Mouse (Mus musculus) kidney, adult 2 months (tissue): ENCODE measurements around the gene Rnf222. TPM values are rescaled to one million over a fixed set of nuclear protein-coding genes. Genes with fewer than 3 reads are reported as not detected.
"Not testable (repeated sequence)": the region's sequence is repeated elsewhere in the genome, so short reads cannot be mapped to it uniquely, and the experiment has no call there.

ENCODE experiments used
- DNase-seq: peaks from one replicate; pipeline ENCODE4 v3.0.0; 2021
- H3K27ac ChIP-seq: fragments of 200-500 bp; 2 replicates; pipeline ENCODE4 v1.5.1; 2012; ENCODE audit warnings: low read depth, low read length, control low read depth, inconsistent platforms; ENCODE audit not compliant: insufficient read depth
- H3K27me3 ChIP-seq: fragments of 200-500 bp; replicated peaks from 2 replicates; pipeline ENCODE4 v1.6.1; 2012; ENCODE audit warnings: mild to moderate bottlenecking, moderate library complexity, low read length, inconsistent platforms; ENCODE audit not compliant: control insufficient read depth, insufficient read depth
- H3K36me3 ChIP-seq: fragments of 200-500 bp; 2 replicates; pipeline ENCODE4 v1.6.1; 2012; ENCODE audit warnings: mild to moderate bottlenecking, moderate library complexity, low read length, inconsistent platforms; ENCODE audit not compliant: control insufficient read depth, insufficient read depth
- H3K4me1 ChIP-seq: fragments of 200-500 bp; 2 replicates; pipeline ENCODE4 v1.6.1; 2011; ENCODE audit warnings: low read length; ENCODE audit not compliant: control insufficient read depth, insufficient read depth
- H3K4me3 ChIP-seq: fragments of 200-500 bp; 2 replicates; pipeline ENCODE4 v1.5.1; 2011; ENCODE audit warnings: mild to moderate bottlenecking, low read depth, low read length, control low read depth; ENCODE audit not compliant: insufficient read depth
- CTCF ChIP-seq: fragments of 200-500 bp; conservative IDR thresholded peaks from 2 replicates; pipeline ENCODE4 v1.5.1; 2011; ENCODE audit warnings: low read depth, mild to moderate bottlenecking, control low read depth, low read length, moderate library complexity, mixed read lengths; ENCODE audit not compliant: insufficient read depth, insufficient read length
- POLR2A ChIP-seq: fragments of 200-500 bp; IDR thresholded peaks from one replicate; pipeline ENCODE4 v1.6.1; 2011; ENCODE audit warnings: low read depth, low read length, control low read depth
- WGBS: fragments of 180-500 bp; shearing (Covaris S2); methylation state at CpG from one replicate; pipeline ENCODE4 v1.1.7; 2018; 5-methylcytosine and 5-hydroxymethylcytosine counted together
- polyA plus RNA-seq: library from polyadenylated mRNA; depleted of rRNA; stranded (reverse); fragments of >200 nt; gene quantifications from 2 replicates; pipeline ENCODE4 v1.2.3, GENCODE M21; 2012; rRNA removed

The Rnf222 gene
- polyA plus RNA-seq, 1 experiment = 0.13 TPM

DNA sequence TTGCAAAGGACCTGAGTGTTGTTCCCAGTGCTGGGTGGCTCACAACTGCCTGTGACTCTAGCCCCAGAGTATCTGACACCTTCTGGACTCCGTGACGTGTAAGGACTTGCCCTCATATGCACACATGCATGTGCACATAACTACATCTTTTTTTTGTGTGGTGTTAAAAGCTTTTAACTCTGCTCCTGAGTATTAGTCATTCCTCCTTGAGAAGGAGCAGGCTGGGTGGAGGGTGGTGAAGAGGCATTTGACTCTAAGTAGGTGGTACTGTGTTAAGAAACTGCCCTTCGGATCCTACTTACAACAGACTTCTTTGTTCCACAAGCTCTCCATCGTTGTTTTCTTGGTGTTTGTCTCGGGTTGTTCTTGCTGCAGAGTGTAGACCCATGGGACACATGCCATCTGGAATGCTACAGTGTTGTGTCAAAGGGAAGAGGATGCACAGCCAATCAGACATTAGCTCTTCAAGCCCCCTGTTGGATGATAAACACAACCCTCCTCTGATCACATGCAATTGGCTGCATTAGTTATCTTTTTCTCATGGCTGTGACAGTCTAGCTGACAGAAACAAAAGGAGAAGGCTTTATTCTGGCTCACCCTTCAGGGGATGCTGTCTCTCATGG lies 45.6 kb downstream of the Rnf222 start:
- Histone ChIP-seq H3K36me3 (no peaks in the 10 kb centered on the region), H3K4me1 (no peaks in the 10 kb centered on the region; the same call in 1 of the 2 replicates), H3K27me3 (no peaks in the 10 kb centered on the region), H3K27ac (no peak overlapping the region), H3K4me3 (no peak overlapping the region)
- TF ChIP-seq POLR2A (no peak), CTCF (no peak)
- DNase-seq = no peak
- WGBS = 76% methylated on average over 5 of the region's 5 CpGs

DNA sequence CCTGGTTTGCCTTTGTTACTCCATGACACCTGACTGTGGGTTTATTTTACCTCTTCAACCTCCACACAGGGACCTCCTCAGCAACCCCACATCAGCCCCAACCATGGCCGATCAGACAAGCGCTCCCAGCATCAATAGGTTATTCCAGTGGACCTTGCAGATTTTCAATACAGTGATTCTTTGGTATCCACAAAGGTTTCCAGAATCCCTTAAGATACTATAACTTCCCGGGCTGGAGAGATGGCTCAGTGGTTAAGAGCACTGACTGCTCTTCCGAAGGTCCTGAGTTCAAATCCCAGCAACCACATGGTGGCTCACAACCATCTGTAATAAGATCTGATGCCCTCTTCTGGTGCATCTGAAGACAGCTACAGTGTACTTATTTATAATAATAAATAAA lies 48.6 kb downstream of the Rnf222 start:
- H3K4me1 ChIP-seq, H3K27ac ChIP-seq, DNase-seq, H3K36me3 ChIP-seq, H3K27me3 ChIP-seq, H3K4me3 ChIP-seq: not testable (repeated sequence)
- WGBS = 95% methylated on average over 4 of the region's 4 CpGs

DNA sequence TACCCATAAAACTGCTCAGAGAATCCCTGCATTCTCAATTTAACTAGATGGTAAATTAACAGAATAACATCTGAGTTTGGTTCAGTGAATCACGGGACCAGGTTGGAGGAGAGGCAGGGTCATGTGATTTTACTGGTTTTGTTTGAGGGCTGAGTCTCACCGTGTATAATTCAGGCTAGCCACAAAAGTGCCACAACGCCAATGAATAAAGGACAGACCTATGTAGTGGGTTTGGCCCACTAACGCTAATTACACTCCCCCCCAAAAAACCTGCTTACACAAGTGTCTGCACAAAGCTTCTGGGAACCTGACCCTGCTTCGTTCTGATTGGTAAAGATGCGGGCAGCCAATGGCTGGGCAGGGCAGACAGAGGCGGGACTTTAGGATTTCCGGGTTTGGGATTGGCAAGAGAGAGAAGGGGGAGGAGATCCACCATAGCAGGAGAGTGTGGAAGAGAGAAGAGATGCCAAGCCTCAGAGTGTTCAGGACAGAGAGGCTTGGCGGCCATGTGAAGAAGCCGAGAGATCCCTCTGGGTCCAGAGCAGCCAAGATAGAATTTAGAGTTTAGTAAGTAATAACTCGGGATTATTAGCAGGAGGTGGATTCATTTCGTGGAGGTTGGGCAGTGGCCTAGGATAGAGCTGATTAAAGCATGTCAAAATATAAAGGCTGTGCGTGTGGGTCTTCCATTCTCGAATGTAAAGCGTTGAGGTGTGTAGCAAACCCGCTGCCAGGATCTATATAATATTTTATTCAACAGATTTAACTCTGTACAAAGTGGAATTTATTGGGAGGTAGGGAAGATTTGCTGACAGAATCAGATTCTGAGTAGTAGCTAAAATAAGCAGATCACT lies 51.3 kb downstream of the Rnf222 start:
- Histone ChIP-seq H3K36me3 (no peaks in the 10 kb centered on the region), H3K27ac (peak overlapping the region; percentile 97), H3K27me3 (no peaks in the 10 kb centered on the region), H3K4me3 (peak overlapping the region; percentile 50), H3K4me1 (peaks cover 13% of the 10 kb centered on the region)
- TF ChIP-seq POLR2A (peak; percentile 65), CTCF (no peak)
- 1% methylated on average over 16 of the region's 16 CpGs for WGBS
- DNase-seq = peak; percentile 97

DNA sequence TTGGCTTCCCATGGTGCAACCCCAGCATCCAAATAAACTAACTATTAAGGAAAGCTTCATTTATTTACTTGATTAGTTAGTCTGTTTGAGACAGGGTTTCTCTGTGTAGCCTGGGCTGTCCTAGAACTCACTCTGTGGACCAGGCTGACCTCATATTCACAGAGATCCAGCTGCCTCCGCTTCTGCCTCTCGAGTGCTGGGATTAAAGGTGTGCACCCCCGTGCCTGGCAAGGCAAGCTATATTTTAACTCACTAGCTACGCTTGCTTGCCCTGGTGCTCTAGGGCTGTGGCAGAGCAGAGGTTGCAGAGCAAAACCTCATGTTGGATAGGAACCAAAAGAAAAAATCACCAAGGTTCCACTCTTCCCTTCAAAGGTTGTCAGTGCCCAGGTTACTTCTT lies 52.2 kb downstream of the Rnf222 start:
- Histone ChIP-seq H3K4me1 (peaks cover 13% of the 10 kb centered on the region), H3K4me3 (peak overlapping the region; percentile 38), H3K36me3 (no peaks in the 10 kb centered on the region), H3K27me3 (no peaks in the 10 kb centered on the region), H3K27ac (peak overlapping the region; percentile 81)
- peak; percentile 93 for DNase-seq
- no peak for TF ChIP-seq CTCF
- TF ChIP-seq POLR2A = peak; percentile 77
- WGBS = 17% methylated on average over 4 of the region's 4 CpGs

DNA sequence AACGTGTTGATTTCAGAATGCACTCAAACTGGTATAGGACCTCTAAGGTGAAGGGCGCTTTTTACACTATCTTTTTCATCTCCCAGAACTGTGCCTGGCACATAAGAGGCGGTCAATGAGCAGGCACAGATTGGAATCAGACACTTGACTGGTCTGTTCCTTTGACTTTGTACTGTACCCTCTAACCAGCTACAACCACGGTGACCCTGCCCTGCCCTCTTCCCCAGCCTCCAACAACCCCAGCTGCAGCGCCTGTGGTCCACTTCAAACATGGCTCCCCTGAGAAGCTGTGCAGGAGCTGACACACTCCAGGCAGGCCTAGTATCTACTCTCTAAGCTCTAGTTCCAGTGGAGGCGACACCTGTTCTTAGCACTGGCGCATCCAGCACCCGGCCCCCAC lies 54.4 kb downstream of the Rnf222 start:
- Histone ChIP-seq H3K27me3 (no peaks in the 10 kb centered on the region), H3K4me3 (no peak overlapping the region), H3K27ac (peak overlapping the region; percentile 7; the same call in 1 of the 2 replicates), H3K4me1 (peaks cover 13% of the 10 kb centered on the region), H3K36me3 (no peaks in the 10 kb centered on the region)
- 64% methylated on average over 8 of the region's 8 CpGs for WGBS
- DNase-seq = peak; percentile 79
- TF ChIP-seq CTCF (no peak), POLR2A (no peak)

DNA sequence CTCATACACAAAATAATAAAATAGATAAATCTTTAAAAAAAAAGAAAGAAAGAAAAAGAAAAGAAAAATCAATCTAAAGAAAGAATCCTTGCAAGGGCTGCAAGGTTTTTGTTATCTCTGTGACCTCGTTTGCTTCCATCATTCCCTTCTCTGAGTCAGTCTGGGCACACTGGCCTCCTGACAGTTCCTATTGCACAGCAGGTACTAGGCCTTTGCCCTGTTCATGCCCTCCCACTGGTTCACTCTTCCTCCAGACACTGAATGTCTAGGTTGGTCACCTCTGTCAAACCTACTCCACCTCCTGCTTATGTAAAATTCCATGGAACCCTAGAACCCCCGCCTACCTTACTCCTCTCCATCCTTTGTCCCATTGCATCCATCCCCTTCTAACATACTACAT lies 56.9 kb downstream of the Rnf222 start:
- no peaks in the 10 kb centered on the region for H3K27me3 ChIP-seq
- H3K4me1 ChIP-seq = peaks cover 13% of the 10 kb centered on the region
- no peaks in the 10 kb centered on the region for H3K36me3 ChIP-seq
- 79% methylated on average over 2 of the region's 2 CpGs for WGBS
- no peak overlapping the region for H3K27ac ChIP-seq
- no peak for DNase-seq
- no peak overlapping the region for H3K4me3 ChIP-seq
- no peak for TF ChIP-seq POLR2A
- TF ChIP-seq CTCF = no peak

Other genes with a start within 250 kb of the Rnf222 start
- 32.4 and 33.7 TPM in 2 replicates for gene Myh10, start 197.0 kb upstream of the Rnf222 start, polyA plus RNA-seq
- gene Ndel1, start 16.7 kb upstream of the Rnf222 start, polyA plus RNA-seq = 88.9 and 104 TPM in 2 replicates
- 1,040 and 1,128 TPM in 2 replicates for gene Rpl26, start 13.0 kb downstream of the Rnf222 start, polyA plus RNA-seq
- 0.33 and 0.46 TPM in 2 replicates for gene Odf4, start 38.5 kb downstream of the Rnf222 start, polyA plus RNA-seq
- 38.2 and 44.7 TPM in 2 replicates for gene Arhgef15, start 68.9 kb downstream of the Rnf222 start, polyA plus RNA-seq
- gene Slc25a35, start 79.6 kb downstream of the Rnf222 start, polyA plus RNA-seq = 38.9 and 46.2 TPM in 2 replicates
- gene Rangrf, start 86.6 kb downstream of the Rnf222 start, polyA plus RNA-seq = 43.0 and 43.9 TPM in 2 replicates
- gene Pfas, start 119.9 kb downstream of the Rnf222 start, polyA plus RNA-seq = 17.2 and 18.4 TPM in 2 replicates
- 30.1 and 31.4 TPM in 2 replicates for gene Ctc1, start 127.4 kb downstream of the Rnf222 start, polyA plus RNA-seq
- gene Aurkb, start 157.1 kb downstream of the Rnf222 start, polyA plus RNA-seq = 1.7 TPM in 2 replicates
- gene Borcs6, start 171.2 kb downstream of the Rnf222 start, polyA plus RNA-seq = 14.8 and 15.6 TPM in 2 replicates
- 41.7 and 48.0 TPM in 2 replicates for gene Tmem107, start 182.3 kb downstream of the Rnf222 start, polyA plus RNA-seq
- 102 and 106 TPM in 2 replicates for gene Vamp2, start 199.9 kb downstream of the Rnf222 start, polyA plus RNA-seq
- gene Per1, start 206.7 kb downstream of the Rnf222 start, polyA plus RNA-seq = 13.5 and 14.7 TPM in 2 replicates
- gene Hes7, start 231.9 kb downstream of the Rnf222 start, polyA plus RNA-seq = 0.18 and 0.19 TPM in 2 replicates
- gene 9130213A22Rik, start 234.0 kb downstream of the Rnf222 start, polyA plus RNA-seq = 0.74 and 0.79 TPM in 2 replicates
- gene Aloxe3, start 237.3 kb downstream of the Rnf222 start, polyA plus RNA-seq = 0.39 and 0.48 TPM in 2 replicates